Mouse (Mus musculus) stomach, postnatal 0 days (tissue): ENCODE measurements around the gene Ccno. TPM values are rescaled to one million over a fixed set of nuclear protein-coding genes. Genes with fewer than 3 reads are reported as not detected.

Experiments
- ATAC-seq: fragments of 200-750 bp; cut with Nextera tagmentation; 2 replicates; pipeline ENCODE4 v1.8.0; 2017; ENCODE audit not compliant: low FRiP score, low TSS enrichment
- DNase-seq: peaks from one replicate; pipeline ENCODE4 v3.0.0-alpha.2; 2016; ENCODE audit warnings: low spot score
- H3K27ac ChIP-seq: fragments of 300-500 bp; sonication (generic); replicated peaks from 2 replicates; pipeline ENCODE4 v1.5.1; 2014; ENCODE audit warnings: mild to moderate bottlenecking, control low read depth
- H3K27me3 ChIP-seq: fragments of 300-500 bp; sonication (generic); 2 replicates; pipeline ENCODE4 v1.6.1; 2014; ENCODE audit warnings: low read length; ENCODE audit not compliant: control insufficient read depth, insufficient read depth
- H3K36me3 ChIP-seq: fragments of 300-500 bp; sonication (generic); 2 replicates; pipeline ENCODE4 v1.6.1; 2014; ENCODE audit warnings: low read length, mixed read lengths; ENCODE audit not compliant: control insufficient read depth, insufficient read depth
- H3K4me1 ChIP-seq: fragments of 300-500 bp; sonication (generic); replicated peaks from 2 replicates; pipeline ENCODE4 v1.6.1; 2014; ENCODE audit warnings: antibody characterized with exemption; ENCODE audit not compliant: control insufficient read depth, insufficient read depth
- H3K4me2 ChIP-seq: fragments of 300-500 bp; sonication (generic); replicated peaks from 2 replicates; pipeline ENCODE4 v1.6.1; 2014; ENCODE audit warnings: low read depth, mild to moderate bottlenecking, control low read depth, moderate library complexity
- H3K4me3 ChIP-seq: fragments of 300-500 bp; sonication (generic); 2 replicates; pipeline ENCODE4 v1.5.1; 2014; ENCODE audit warnings: low read depth, low read length, control low read depth
- H3K9ac ChIP-seq: fragments of 300-500 bp; sonication (generic); 2 replicates; pipeline ENCODE4 v1.6.1; 2014; ENCODE audit warnings: mild to moderate bottlenecking, low read length, control low read depth, mixed read lengths
- H3K9me3 ChIP-seq: fragments of 300-500 bp; sonication (generic); 2 replicates; pipeline ENCODE4 v1.6.1; 2016; ENCODE audit warnings: low read length; ENCODE audit not compliant: control insufficient read depth
- CTCF ChIP-seq: IDR thresholded peaks from 2 replicates; pipeline ENCODE4 v1.5.1; 2016; ENCODE audit warnings: antibody characterized with exemption, low read depth, mild to moderate bottlenecking, moderate library complexity
- EP300 ChIP-seq: optimal IDR thresholded peaks from 2 replicates; pipeline ENCODE3; 2016; ENCODE audit warnings: antibody characterized with exemption
- WGBS: fragments of 180-500 bp; shearing (Covaris S2); extraction: QIAGEN DNeasy Blood & Tissue Kit; methylation state at CpG from one replicate; pipeline ENCODE4 v1.1.7; 2014; 5-methylcytosine and 5-hydroxymethylcytosine counted together
- microRNA counts: library from miRNA; unstranded; fragments of <30 nt; microRNA quantifications from one replicate; lab custom pipeline; 2015
- microRNA-seq: library from miRNA; unstranded; fragments of <30 nt; microRNA quantifications from one replicate; pipeline ENCODE4, GENCODE M21; 2016
- polyA plus RNA-seq: library from polyadenylated mRNA; unstranded; fragments of >200 nt; fragmentation: Nextera tagmentation; extraction: Ambion mirVana; gene quantifications from 2 replicates; pipeline ENCODE4 v1.2.1, GENCODE M21; 2015

Ccno gene
- polyA plus RNA-seq, 1 experiment from 2014 or later = 0.41 TPM

DNA sequence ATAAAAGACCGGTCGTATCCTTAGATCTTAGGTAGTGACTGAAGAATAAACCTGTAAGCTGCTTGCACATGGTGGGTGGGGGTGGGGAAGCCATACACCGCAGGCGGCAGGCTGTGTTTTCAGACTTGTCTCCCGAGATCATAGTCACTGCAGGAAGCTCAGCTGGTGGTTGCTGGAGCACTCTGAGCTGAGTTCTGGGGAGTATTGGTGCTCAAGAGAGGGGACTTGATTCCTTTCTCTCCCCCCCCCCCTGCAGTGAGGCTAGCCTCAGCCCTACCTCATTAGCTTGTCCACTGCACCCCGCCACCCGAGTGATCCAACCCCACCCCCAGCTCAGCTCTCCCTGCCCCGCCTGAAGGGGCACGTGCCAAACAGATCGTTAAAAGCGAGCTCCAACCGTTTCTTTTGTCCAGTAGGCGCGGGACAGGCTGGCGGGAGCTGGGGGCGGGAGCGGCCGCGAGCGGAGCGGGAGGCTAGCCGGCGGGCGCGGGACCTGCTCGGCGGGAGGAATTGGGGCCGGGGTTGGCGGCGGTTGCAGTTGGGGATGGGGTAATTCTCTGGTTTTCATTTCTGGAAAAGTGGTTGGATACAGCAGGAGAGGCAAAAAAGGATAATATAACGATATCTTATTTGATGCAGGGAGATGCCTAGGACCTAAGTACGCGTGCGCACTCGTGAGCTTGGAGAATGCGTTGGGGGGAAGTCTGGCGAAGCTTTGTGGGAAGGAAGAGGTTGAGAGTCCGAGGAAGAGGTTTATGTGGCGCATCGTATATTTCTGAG lies 44.4 kb downstream of the Ccno start:
- DNase-seq = peak; percentile 55
- Histone ChIP-seq H3K36me3 (no peaks in the 10 kb centered on the region), H3K27ac (no peak overlapping the region), H3K4me1 (no peaks in the 10 kb centered on the region), H3K9ac (peak overlapping the region; percentile 51), H3K4me2 (peak overlapping the region; percentile 82), H3K9me3 (no peaks in the 10 kb centered on the region), H3K27me3 (no peaks in the 10 kb centered on the region), H3K4me3 (peak overlapping the region; percentile 45)
- 1% methylated on average over 39 of the region's 40 CpGs for WGBS
- no peak for TF ChIP-seq EP300
- no peak for TF ChIP-seq CTCF
- 0 out of 2 replicates have a peak, but pooled peaks have one; percentile 27 for ATAC-seq

DNA sequence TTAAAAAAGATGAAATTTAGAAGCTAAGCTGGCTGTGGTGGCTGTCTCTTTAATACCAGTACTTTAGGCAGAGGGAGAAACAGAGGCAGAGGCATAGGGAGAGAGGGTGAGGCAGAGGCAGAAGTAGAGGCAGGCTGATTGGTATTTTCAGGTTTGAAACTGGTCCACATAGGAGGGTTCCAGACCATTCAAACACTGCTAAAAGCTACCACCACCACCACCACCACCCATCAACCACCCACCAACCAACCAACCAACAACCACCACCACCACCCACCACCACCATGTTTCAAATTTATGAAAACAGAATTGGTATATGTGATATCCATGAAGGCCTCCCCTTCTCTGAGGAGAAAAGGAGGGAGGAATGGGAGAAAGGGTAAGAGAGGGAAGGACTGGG lies 45.2 kb downstream of the Ccno start:
- Histone ChIP-seq H3K9me3 (no peaks in the 10 kb centered on the region), H3K9ac (no peak overlapping the region), H3K4me3 (no peak overlapping the region), H3K4me2 (no peak overlapping the region), H3K27ac (no peak overlapping the region), H3K36me3 (no peaks in the 10 kb centered on the region), H3K27me3 (no peaks in the 10 kb centered on the region), H3K4me1 (no peaks in the 10 kb centered on the region)
- TF ChIP-seq CTCF = no peak
- no peak for TF ChIP-seq EP300
- DNase-seq (no peak), ATAC-seq (no peak)

DNA sequence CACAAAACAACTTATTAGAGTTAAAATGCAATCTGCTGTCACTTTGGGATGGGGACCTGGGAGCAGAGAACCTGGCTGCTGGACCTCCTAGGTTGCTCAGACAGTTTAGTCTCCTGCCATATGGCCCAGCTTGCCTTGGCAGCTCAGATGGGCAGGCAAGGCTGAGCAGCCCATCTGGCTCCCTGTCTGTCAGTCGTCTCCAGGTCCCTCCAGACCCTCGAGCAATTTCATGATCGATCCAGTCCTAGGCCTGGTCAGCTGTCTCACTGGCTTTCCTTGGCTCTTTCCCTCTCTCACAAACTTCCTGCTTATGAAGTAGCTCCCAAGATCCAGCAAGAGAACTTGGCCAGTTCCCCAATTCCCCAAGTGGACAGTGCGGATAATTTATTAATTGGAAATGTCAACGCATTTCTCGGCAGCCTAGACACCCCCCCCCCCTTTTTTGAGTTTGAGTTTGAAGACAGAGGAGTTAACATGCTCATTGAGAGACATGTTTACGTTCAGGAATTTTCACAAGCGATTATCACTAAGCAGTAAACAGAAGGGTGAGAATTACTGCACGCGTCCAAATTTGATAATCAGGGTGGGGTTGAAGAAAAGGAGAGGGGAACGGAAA lies 46.8 kb downstream of the Ccno start:
- peak overlapping the region; percentile 92 for H3K4me2 ChIP-seq
- 8% methylated on average over 11 of the region's 11 CpGs for WGBS
- H3K27ac ChIP-seq = no peak overlapping the region
- peak overlapping the region; percentile 9 for H3K9ac ChIP-seq
- H3K27me3 ChIP-seq = no peaks in the 10 kb centered on the region
- DNase-seq (no peak), ATAC-seq (no peak)
- H3K9me3 ChIP-seq = no peaks in the 10 kb centered on the region
- TF ChIP-seq CTCF = no peak
- TF ChIP-seq EP300 = no peak
- H3K4me1 ChIP-seq = no peaks in the 10 kb centered on the region
- no peaks in the 10 kb centered on the region for H3K36me3 ChIP-seq
- peak overlapping the region; percentile 50 for H3K4me3 ChIP-seq

DNA sequence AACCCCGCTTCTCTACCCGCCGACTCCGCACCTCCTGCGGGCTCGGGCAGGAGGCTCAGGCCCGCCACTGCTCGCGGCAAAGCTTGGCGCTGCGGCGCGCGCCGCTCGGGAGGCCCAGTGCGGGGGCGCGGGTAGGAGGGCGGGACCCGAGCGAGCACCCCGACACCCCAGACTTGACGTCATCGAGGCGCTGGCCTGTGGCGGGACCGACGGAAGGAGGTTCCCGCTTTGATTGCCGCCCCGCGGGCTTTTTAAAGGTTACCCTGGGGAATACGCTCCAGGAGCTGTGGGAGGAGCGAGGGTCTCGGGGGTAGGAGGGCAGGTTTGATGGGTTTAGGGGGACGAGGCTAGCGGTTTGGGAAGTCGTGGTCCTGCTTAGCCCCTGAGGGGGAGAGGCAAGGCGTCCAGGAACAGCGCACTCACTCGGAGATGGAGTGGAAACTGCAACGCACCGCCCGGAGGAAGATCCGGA lies 47.4 kb downstream of the Ccno start, which contains the start of gene Cdc20b:
Gene Cdc20b, plus strand, starts transcription at position 162 of the 472 bp plus-strand sequence.
- peak within 1 kb of the TSS; percentile 50 for H3K4me3 ChIP-seq
- peak; percentile 70 for DNase-seq
- peak; percentile 73 for ATAC-seq
- H3K4me2 ChIP-seq = peak within 1 kb of the TSS; percentile 92
- H3K27ac ChIP-seq = no peak within 1 kb of the TSS
- H3K4me1 ChIP-seq = no peaks in the 10 kb centered on the region
- no peak for TF ChIP-seq EP300
- TF ChIP-seq CTCF = no peak
- 1% methylated on average over 42 of the region's 46 CpGs for WGBS
- no peaks in the 10 kb centered on the region for H3K9me3 ChIP-seq
- H3K36me3 ChIP-seq = no peaks in the 10 kb centered on the region
- H3K27me3 ChIP-seq = no peaks in the 10 kb centered on the region
- peak within 1 kb of the TSS; percentile 9 for H3K9ac ChIP-seq

DNA sequence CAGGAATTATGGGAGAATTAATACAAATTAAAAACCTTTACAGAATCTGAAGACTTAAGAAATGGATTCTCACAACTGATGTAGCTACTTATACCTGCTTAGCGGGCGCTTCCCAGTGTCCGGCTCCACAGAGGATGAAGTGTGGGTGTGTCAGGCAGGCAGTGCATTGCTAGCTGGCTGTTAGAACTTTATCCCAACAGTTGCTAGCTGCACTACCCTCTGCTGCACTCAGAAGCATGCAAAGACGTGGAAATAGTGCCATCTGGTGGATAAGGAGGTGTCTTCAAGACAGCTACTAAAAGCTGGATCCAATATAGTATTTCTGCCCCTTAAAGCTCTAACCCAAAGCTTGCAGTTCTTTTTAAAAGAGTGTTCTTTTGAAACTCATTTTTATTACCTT lies 48.2 kb downstream of the Ccno start:
- H3K9ac ChIP-seq = no peak overlapping the region
- peak overlapping the region; percentile 92 for H3K4me2 ChIP-seq
- H3K9me3 ChIP-seq = no peaks in the 10 kb centered on the region
- peak; percentile 89 for ATAC-seq
- peak; percentile 70 for DNase-seq
- H3K36me3 ChIP-seq = no peaks in the 10 kb centered on the region
- H3K4me1 ChIP-seq = no peaks in the 10 kb centered on the region
- 0% methylated on average over 4 of the region's 4 CpGs for WGBS
- H3K27ac ChIP-seq = no peak overlapping the region
- TF ChIP-seq CTCF (peak; percentile 94), EP300 (no peak)
- H3K27me3 ChIP-seq = no peaks in the 10 kb centered on the region
- peak overlapping the region; percentile 50; the same call in 1 of the 2 replicates for H3K4me3 ChIP-seq

MicroRNAs within 50 kb of the gene (microRNA counts, 519-probe panel; counts per million panel counts)
- microRNA mmu-miR-449a (lab: Ali Mortazavi, UCI) = not detected
- not detected for microRNA mmu-miR-449b (lab: Ali Mortazavi, UCI)
- not detected for microRNA mmu-miR-449c (lab: Ali Mortazavi, UCI)

Small RNA genes lying within 50 kb of the gene (microRNA-seq; reads per million reads assigned to microRNA genes)
- gene Mir449a = 207 reads per million, percentile 53 among the genes with 10 or more reads in this experiment
- not detected for gene Mir449b
- gene Mir449c = not detected

Other genes starting within 250 kb of the Ccno start
- 126 and 137 TPM in 2 replicates for gene Plpp1, start 187.0 kb upstream of the Ccno start, polyA plus RNA-seq
- gene Mtrex, start 60.4 kb upstream of the Ccno start, polyA plus RNA-seq = 21.5 and 21.7 TPM in 2 replicates
- 11.3 and 13.0 TPM in 2 replicates for gene Dhx29, start 60.3 kb upstream of the Ccno start, polyA plus RNA-seq
- gene Mcidas, start 6.0 kb downstream of the Ccno start, polyA plus RNA-seq = 0.11 and 0.17 TPM in 2 replicates
- not detected in 2 replicates for gene Cdc20b, start 47.3 kb downstream of the Ccno start, polyA plus RNA-seq
- gene Gpx8, start 58.6 kb downstream of the Ccno start, polyA plus RNA-seq = 96.8 and 104 TPM in 2 replicates
- 0.33 and 0.71 TPM in 2 replicates for gene Gzma, start 113.2 kb downstream of the Ccno start, polyA plus RNA-seq
- 0.46 and 0.75 TPM in 2 replicates for gene Esm1, start 221.9 kb downstream of the Ccno start, polyA plus RNA-seq
- gene Gzmk, start 238.1 kb downstream of the Ccno start, polyA plus RNA-seq = not detected in 2 replicates